Mouse (Mus musculus): ENCODE measurements around the gene Nuak2. TPM values are rescaled to one million over a fixed set of nuclear protein-coding genes. Genes with fewer than 3 reads are reported as not detected.
A peak's percentile ranks its signal among the peaks of the same experiment; 100 is the strongest.

Nuak2 gene
- total RNA-seq, 4 experiments from 2014 or later = 3.8 to 11.9 (median 5.2) TPM

DNA sequence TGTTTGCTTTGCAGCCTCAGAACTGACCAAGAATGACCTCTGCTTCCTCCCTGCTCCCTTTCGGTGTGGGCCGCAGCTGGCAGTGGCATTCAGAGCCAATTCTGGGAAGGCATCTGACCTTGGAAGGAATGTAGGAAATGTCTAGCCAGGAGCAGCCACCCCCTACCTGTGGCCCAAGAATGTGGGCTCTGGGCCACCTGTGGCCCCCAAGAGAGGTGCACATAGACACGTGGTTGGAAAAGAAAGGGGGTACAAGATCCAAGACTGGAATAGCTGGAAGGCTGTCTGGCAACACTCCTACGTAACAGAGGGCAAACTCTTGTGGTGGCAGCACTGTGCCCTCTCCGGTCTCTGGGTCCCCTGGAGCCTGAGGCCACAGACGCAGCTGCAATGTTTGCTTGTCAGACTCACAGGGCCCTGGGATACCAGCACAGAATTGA is 39.3 kb downstream of the Nuak2 start:
- DNase-seq = no peak

DNA sequence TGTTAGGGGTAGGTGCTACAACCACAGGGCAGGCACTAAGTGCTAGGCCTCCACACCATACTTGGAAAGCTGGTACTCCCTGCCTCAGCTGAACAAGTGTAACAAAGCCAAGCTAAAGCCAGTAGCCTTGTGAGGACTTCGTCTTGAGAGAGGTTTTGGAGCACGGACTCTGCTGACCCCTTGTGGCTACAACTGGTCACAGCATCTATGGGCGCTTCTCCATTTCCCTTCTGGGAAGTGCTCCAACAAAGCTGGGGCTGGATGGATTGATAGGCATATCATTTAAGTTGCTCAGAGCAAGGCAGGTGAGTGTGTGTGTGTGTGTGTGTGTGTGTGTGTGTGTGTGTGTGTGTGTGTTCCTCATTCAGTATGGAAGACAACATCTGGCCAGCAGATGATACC is 39.9 kb downstream of the Nuak2 start:
- DNase-seq = peak; percentile 75

DNA sequence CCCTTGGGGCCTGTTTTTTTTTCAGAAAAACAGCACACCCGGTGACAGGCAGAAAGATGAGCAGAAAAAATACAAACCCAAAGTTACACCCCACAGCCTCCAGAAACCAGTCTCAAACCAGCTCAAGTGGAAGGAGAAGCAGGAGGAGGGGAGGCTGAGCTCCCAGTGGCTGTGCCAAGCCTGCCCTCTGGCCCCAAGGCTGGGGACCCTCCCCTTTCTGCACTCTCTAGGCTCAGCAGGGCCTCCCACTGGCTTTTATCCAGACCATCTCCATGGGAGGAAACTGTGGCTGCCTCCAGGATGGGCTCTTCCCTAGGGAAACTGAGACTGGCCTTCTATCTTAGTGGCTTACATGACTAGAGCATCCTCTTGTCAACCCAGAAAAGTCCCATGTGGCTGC is 40.9 kb downstream of the Nuak2 start:
- no peak for DNase-seq

DNA sequence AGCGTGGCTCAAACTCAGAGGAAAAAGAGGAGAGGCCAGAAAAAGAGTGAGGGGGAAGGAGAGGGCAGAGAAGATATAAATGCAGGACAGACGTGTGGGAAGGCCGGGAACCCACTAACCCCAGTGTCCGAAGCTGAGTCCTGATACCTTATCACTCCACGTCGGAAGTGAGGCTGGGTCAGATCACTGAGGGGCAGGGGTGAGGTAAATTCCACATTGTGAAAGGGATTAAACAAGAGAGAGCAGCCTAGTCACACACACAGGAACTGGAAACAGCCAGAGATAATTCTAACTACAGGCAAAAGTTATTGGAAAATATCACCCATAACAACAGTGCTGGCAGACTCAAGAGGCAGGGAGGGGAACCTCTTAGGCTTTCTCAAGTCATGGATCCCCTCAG is 46.0 kb downstream of the Nuak2 start:
- no peak for DNase-seq

DNA sequence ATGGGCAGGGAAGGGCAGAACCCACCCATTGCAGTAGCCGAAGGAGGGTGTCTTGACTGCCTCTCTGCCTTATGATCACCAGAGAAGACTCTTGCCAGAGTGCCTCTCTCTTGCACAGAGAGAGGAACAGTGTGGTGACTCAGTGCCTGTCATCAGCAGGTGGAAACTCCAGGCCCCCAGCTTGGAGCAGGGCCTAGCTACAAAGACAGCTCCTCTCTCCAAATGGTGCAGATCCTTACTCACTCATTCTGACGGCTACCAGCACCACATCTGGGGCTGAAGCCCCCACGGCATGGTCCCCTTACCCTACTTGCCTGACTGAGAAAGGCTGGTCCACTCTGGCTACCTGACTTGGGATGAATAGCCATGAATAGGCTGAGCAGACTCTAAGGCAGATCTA is 48.5 kb downstream of the Nuak2 start:
- DNase-seq = no peak

DNA sequence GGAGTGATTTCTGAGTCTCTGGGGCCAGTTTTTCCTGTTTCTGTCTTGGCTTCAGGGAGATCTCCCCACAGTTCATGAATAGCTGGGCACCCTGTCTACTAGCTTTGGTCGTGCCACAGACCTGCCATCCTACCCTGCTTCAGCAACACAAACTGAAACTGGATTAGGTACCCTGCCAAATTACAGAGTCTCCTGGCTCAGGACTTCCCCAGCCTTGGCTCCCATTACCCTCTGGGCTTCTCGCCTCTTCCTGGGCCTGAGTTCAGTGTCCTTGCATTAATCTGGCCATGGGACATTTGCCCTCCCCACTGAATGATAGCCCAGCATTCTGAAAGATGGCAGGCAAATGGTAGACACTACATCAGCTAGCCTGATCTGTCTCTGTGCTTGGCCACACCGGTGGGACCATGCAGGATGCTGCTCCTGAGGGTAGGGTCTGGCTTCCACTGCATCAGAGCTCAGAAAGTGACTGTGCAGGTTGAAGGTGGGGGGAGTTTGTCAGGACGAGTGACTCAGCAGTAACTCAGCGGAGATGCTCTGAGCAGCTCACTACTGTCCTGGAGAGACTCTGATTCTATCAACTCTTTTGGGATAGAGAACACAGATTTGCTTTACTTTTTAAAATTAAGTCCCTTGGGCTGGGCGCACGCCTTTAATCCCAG is 49.1 kb downstream of the Nuak2 start:
- DNase-seq = no peak

DNA sequence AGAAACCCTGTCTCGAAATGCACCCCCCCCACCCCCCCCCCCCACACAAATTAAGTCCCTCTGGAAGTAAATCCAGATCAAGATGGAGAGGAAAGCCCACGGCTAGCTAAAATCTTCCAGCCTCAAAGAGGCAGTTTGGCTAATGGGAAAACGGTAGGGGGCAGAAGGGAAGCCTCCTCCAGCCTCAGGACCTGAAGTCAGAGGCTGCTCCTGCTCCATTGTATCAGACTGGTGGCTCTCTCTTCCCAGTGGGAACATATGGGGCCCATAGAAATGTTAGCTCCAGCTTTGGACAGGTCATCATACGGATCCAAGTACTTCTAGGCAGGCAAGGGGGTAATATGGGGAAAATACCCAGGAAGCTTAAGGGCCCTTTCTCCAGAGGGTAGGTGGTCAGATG is 49.7 kb downstream of the Nuak2 start:
- no peak for DNase-seq

DNA sequence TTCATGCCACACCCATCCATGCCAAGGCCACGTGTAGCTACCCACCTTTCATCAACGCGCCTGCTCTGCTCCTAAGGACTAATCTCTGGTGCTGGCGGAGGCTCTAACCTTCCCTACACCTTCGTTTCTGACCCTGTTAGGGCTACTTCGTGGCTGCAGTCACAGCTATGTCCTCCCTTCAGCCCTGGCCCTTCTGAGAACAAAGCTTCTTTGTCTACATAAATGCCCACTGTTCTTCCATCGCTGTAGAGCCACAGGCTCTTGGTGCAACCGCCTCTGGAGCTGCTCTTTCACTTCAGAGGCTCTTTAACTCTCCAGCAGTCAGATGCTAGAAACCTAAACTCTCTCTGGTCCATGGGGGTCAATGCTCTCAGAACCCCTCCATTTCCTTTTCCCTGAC is 50.3 kb downstream of the Nuak2 start:
- DNase-seq = no peak

DNA sequence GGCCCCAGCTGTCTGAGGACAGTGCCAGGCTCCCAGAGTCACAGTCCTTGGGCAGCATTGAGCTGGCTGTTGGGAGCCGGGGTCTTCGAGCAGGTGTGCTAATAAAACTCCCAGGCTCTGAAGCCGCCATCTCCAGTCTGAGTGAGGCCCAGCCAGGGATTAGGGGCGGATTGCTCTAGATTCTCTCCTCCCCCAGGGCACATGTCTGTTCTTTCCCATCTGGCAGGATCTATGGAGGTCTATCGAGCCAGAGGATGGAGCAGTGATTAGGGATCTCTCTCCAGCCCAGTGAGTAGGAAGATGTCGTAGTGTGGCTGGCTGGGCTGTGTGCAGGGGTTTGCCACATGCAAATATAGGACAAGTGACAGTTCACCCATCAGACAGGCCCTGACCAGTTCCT is 51.0 kb downstream of the Nuak2 start:
- no peak for DNase-seq

DNA sequence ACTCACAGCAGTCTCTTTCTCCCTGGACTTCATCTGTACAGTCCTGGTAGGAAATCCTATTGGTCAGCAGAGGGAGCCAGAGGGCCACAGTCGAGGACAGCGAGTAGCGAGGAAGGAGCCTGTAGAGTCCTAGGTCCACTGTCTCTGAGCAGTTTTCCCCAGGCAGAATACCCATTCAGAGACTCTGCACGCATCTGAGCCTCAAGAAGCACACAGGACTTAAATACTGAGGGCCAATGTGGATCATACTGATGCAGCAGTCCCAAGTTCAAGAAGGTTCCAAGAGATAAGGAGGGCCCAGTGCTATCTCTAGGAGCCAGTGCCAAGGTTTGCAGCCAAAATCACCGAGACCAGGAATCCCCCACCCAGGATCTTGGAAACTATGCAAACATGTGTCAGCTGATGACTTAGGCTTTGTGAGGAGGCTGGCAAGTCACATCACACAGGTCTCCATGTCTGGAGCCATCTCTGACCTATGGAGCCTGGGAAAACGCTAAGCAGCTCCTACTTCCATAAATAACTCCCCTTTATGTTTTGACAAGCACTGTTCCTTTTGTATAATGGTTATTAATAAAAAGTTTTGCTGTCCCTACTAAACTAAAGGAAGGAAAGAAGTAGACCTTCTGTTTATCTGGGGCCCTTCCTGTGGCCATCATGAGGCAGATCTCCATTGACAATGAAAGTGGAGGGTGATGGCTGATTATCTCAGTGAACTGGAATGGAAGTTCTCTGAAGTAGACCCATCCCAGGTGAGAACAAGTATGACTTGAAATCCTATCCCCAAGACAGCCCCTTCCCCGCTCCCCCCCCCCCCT is 52.0 kb downstream of the Nuak2 start:
- peak; percentile 74 for DNase-seq

DNA sequence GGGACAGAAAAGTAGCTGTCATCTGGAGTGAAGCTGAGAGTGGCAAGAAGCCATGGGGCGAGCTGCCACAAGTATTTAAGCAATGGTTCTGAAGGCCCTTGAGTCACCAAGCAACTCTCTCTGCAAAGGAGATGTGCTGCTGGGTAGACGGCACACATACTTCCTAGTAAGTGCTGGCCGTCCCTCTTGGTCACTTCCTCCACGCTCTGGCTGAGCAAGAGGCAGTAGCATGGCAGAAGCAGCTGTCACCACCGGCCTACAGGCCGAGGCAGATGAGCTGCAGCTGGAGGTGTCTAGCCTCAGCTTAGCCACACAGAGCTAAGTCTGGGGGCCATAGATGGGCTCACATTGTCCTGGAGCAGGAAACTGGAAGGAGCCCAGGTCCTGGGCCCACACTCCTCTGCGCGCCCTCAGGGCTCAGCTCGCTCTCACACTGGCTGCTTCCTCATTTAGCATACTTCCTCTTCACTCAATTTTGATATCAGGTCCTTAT is 54.8 kb downstream of the Nuak2 start:
- DNase-seq = no peak

DNA sequence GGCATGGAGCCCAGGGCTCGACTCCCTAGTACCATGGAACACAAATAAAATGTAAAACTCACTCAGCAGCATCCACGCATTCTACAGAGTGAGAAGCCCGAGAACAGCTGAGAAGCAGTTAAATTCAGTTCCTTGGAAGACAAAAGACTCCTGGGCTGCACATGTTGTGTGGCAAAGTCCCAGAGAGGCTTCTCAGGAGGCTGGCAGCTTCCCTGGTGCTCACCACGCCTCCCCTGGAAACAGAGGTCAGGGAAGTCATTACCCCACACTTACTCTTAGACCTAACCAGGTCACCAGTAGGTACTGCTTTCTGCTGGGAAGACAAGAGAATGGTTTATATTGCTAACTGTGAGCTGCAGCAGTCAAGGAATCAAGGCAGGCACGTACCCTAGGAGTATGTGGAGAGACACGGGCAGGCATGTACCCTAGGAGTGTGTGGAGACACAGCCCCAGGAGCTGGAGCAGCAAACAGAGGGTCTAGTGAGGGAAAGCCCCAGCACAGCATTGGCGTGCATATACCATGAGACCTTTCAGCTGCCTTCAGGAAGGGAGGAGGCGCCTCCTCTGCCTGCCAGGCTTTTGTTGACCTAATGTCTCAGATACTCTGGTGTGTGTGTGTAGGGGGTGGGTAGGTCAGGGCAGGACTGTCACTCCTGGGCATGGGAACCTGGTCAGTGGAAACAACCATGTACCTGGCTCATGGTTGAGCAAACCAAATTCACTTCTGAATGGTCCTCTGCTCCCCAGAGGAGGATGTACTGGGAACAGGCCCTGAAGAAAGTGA is 55.6 kb downstream of the Nuak2 start:
- DNase-seq = no peak

DNA sequence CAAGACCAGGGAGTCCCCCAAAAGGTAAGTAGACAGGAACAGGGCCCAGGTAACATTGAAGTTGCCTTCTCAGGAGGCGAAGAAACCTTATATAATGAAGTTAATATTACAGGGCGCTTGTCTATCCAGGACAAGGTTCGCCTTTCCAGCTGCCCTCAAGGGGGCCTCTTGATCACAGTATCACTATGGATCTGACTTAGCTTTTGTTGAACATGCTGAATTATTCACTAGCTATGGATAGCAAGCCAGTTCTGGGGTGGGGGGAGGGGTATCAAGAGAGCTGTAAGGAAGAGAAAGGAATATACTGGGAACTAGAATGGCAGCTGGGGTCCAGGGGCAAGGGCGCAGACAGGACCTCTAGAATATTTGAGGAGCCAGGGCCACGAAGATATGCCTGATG is 56.4 kb downstream of the Nuak2 start:
- no peak for DNase-seq

DNA sequence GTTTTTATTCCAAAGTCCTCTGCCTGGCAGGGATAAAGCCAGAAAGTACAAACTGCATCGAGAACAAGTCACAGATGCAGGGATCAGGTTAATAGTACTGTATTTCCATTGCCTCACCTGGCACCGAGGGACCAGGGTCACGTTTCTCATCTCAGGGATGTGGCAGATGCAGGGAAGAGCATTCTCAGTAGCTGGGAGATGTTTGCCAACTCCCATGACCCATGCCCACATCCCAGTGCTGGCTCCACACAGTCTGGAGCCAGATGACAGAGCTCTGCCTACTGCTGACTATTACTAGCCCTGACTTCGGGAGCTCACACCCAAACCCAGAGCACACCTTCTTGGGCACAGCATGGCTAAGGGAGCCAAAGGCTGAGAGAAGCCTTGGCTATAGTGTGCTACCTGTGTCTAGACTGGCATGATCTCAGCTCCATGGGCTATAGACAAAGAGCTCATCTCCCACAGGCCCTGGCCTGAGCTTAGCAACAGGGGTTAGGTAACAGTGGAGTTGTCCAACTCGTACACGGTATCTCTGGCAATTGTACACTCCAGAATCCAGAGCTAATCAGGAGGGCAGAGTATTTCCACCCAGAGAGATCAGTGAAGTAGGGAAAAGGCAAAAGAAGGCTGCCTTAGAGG is 57.1 kb downstream of the Nuak2 start:
- DNase-seq = no peak

DNA sequence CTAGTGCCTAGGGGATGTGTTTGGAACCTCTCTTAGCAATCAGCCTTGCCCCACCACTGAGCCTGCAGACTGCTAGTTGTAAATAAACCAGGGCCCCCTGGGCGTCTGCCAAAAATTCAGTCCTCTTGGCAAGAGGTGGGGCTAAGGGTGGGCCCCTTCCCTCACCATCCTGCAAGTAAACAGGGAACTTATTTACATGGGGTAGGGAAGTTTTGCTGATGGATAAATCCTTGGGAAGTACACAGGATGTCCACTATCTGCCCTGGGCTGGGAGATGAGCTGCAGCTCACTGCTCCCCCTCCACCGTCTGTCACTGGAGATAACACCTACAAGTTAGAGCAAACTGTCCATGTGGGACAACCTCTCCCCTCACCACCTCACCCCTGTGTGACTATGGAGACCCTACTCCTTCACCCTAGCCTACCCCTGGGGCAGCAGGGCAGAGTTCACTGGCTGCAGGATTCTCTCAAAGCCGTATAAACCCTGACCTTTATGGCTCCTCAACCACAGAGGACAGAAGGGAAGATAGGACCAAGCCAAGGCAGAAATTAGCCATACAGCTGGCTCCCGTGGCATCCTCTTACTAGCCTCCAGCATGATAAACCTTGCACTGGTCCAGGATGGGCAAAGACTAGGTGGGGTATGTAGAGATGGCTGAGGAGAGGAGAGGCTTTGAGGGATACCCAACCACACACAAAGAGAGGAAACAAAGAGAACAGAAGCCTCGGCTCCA is 58.4 kb downstream of the Nuak2 start:
- no peak for DNase-seq

DNA sequence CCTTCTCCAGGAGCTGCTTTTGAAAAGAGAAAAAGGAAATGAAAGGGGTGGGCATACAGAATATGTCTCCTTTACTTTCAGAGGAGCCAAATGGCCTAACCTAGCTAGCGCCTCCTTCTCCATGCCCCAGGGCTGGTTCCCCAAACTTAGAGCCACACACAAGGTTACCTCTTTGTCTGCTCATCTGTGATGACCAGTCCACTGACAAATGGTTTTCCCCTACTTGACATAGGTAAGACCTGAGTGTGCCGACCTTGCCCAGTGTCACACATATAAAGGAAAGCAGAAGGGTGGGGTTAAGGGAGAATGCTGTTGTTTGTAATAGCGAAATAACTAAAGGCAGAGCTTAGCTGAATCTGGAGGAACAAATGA is 58.9 kb downstream of the Nuak2 start:
- DNase-seq = no peak

DNA sequence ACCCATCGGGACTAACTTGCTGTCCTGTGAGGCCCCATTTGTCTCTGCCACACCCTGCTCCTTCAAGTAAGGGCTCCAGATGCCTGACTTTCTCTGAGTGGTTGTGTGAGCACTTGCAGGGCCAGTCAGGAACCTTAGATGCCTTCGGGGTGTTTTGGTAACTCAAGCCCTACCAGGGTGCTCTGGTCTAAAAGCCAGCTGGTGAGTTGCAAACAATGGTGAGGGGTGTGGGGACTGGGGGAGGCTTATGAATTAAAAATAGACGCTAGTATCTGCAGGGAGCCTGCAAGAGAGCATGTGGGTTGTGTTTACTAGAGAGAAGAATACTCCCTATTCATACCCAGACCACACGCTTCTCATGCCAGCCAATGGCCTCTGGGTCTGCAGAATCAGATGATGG is 59.3 kb downstream of the Nuak2 start:
- no peak for DNase-seq

DNA sequence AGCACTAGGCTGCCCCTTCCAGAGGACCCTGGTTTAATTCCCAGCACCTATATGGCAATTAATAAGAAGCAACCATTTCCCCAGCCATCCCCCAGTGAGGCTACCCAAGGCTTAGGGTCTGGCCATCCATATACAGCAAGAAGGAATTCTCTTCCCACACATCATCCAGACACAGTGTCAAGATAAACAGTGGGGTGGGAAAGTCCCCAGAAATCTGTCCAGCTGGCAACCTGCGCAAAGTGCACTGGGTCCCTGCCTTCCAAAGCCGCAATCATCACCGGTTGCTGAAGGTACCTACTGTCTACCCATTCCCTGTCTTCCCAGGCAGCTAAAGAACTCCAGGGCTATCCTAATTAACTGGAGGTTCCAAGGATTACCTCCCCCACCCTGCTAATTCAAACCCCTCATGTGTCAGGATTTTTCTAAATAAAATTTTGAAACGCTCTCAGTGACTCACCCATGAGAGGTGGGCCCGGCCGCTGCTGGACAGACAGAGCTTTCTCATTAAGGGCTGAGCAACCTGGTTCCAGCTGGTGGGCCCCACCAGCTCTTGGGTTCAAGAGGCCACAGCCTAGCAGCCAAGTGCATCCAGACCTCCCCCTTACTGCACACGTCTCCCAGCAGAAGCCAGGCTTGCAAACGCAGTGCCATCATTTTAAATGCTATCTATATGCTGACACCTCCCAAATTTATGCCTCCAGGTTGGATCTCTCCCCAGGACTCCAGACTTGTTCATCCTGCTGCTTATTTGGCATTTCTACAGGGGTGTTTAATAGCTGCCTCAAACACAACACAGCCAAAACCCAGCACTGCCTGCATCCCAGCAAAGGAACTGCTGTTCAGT is 60.5 kb downstream of the Nuak2 start:
- DNase-seq = no peak

DNA sequence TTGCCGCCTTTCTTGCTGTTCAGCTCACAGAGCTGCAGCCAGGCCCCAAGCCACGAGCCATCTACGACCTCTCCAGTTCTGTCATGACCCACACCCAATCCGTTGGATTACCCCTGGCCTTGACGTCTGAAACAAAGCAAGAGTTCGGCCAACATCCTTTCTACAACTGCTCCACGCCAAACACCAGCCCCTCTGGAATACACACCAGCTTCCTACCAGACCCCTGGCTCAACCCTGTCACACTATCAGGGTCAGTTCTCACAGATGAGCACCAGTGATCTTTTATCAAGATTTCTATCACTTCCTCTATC is 61.1 kb downstream of the Nuak2 start:
- DNase-seq = no peak

DNA sequence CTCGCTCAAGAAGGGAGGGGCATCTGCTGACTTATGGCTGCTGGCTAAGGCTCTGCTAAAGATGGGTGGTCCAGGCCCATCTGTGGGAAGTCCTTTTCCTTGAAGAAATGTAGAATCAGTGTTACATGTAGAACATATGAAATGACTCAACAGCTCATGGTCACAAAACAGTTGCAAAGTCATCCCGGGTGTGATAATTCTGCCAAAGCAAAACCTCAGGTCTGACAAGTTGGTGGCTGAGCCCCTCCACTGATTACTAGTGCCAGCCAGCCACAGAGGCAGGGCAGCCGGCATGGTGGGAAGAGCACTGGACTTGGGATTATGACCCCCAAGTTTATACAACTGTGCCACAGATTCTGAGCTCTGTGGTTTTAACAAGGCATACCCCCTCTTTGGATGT is 61.9 kb downstream of the Nuak2 start:
- DNase-seq = no peak

DNA sequence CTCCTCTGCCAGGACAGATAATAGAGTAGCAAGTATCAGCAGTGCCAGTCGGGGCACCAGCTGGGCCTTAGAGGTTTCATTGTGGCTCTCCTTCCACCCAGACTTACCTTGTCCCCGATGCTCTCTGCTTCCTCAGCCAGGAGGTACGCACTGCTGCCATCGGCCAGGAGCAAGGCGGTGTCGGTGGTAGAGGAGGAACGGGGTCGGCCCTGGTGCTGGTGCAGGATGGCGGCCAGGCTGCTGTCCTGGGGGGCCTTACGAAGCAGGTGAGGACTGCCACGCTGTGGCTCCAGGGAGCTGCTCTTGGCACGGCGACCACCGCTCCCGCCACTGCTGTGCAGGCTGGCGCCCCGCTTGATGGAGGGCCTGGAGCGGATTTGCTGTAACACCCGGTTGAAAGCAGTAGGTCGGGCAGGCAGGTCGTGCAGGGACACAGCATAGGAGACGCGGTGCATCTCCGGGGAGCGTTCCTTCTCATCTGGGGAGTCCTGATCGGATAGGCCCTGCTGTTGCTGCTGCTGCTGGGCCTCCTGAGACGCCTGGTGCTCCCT is 64.7 kb downstream of the Nuak2 start:
- DNase-seq = no peak
